Mouse (Mus musculus): ENCODE measurements around the gene Rps19. TPM values are rescaled to one million over a fixed set of nuclear protein-coding genes. Genes with fewer than 3 reads are reported as not detected.
"Not testable (repeated sequence)": the region's sequence is repeated elsewhere in the genome, so short reads cannot be mapped to it uniquely, and the experiment has no call there.

The Rps19 gene
- total RNA-seq, 2 experiments from 2014 or later, result 300 to 345 TPM

DNA sequence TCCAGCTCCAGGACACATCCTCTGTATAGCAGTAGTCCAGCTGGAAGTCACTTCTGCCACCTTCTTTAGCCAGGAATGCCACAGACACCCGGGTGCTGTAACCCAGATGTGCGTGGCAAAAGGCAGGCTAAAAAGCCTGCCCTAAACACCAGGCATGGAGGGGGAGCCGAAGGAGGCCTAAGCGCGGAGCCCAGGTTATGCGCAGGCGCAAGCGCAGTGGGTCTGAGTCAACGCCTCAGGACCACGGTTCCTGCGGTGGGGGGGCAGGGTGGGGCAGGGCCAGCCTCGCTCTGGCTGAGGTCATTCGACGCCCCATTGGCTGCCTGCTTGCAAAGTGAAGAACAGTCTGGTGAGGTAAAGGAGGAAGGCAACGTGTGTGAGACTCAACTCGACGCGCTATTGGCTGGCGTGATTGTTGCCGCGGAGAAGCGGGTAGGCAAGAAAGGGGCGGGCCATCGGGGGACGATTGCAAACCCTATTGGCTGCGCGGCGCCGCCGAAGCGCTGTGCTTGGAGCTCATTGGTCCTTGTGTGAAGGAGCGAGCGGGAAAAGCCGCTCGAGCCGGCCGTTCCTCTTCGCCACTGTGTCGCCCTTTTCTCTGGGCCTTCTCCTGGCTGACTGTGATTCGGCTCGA, 14.5 kb upstream of the Rps19 start, which contains the start of the genes Lypd4 and Dmrtc2:
Lypd4 (minus strand) TSS at position 410 of the 634 bp plus-strand sequence.
Dmrtc2 (plus strand) TSS at position 526 of the 634 bp plus-strand sequence.
- no peak for DNase-seq

DNA sequence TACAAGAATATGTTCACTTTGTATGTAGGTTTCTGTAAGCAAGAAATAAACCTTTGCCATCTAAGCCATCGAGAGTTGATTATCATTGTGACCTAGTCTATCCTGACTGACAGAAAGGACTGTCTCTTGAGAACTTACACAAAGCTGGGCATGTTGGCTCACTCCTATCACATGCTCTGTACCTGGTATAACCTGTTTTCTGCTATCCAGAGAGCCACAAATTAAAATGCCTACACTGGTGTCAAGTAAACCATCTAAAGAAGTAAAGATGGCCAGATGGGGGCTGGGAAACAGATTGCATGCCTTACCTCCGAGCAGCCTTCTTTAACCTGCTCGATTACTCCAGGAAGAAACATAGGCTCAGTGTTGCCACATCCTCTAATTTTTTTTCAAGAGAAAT, 6.6 kb upstream of the Rps19 start:
- no peak for DNase-seq

DNA sequence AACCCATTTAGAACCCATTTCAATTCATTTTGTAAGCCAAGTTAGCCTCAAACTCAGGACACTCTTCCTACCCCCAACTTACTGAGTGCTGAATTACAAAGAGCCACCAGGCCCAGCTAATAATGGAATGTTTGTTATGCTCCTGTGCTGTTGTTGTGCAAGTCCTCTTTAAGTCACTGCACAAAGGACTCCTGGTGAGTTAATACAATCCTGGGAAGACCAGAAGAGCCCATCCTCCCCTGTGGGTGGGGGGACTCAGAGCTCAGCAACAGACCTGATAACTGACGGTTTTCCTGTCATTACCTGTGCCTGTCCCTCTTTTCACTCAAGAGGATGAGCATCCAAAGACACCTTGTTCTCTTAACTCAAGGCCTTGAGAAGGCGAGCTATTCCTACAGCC, 4.6 kb upstream of the Rps19 start:
- no peak for DNase-seq

DNA sequence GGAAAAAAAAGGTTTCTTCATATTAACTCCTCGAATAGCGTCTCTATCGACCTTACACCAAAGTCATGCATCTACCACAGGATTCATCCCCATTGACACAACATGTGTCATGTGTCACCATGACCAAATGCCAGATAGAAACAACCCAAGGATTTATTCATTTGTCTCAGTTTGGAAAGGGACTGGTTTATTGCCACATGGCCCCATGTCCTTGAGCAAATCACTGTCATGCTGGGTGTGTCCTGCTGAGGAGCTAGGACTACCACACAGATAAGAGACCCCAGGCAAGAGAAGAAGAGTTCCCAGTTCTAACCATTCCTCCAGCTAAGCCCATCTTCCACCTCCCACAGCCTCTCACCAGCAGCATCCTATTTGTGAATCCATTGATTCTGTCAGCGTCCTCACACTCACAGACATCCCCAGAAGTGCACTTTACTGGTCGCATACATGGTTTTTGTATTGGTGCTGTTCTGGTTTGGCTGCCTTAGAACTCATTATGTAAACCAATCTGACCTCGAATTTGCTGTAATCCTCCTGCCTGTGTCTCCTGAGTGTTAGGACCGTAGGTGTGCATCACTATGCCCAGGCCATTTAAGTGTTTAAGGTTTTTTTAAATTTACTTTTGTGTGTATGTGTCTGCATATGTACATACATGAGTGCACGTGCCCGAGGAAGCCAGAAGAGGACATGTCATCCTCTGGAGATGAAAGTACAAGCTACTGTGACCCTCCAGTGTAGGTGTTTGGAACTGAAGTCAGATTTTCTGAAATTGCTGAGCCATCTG, 1.6 kb upstream of the Rps19 start:
- DNase-seq, result no peak

DNA sequence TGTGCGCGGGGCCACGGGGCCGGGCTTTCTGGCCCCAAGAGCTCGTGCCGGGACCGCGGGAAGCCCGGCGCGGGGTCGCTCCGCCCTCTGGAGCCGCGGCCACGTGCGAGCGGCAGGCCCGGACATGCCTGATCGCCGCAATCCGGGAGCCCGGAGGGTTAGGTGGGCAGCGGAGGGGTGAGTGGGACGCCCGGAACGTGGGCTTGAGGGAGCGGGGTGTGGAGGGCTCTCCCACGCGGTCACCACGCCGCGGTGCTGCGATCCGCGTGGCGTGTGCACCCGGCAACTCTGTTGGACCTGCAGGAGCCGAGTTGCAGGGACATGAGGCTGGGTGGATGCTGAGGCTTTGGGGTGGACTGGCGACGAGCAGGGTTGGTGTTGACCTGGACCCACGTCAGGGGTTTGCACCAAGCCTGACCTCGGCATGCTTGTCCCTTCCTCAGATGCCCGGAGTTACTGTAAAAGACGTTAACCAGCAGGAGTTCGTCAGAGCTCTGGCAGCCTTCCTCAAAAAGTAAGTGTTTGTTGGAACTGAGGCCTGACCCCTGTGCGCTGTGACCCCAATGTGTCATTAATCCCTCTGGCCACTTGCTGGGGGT, 621 bp downstream of the Rps19 start:
- DNase-seq, result no peak

DNA sequence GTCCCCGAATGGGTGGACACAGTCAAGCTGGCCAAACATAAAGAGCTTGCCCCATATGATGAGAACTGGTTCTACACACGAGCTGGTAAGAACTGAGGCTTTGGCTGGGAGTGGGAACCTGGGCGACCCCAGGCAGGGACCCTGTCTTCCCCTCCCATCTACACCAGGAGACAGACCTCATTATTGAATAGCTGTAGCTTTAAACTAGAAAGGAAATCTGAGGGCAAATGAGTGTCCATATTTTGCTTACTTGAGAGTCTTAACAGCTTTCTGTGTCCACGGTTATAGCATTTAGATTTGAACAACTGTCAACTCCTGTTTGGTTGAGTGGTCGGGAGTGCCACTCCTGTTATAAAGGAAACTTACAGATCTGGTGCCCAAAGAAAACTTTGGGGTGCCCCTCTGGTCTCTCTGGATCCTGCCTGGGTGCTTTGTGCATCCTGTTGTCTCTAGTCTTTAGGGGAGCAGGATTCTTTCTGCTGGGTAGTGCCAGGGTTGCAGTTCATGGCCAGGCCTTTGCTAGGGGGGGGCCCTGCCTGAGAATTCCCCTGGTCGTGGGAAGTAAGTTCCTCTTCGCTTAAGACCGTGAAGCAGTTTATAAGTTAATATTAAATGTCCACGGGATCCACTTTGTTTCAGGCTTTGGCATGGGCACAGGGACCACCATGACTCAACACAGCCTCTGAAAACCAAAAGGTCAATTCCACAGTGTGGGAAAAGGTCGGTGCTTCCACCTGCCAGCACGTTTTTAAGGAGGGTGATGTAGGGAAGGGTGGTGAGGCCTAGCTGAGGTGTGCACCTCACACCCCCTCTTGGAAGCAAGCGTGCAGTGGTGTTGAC, 1.5 kb downstream of the Rps19 start:
- DNase-seq, result no peak

DNA sequence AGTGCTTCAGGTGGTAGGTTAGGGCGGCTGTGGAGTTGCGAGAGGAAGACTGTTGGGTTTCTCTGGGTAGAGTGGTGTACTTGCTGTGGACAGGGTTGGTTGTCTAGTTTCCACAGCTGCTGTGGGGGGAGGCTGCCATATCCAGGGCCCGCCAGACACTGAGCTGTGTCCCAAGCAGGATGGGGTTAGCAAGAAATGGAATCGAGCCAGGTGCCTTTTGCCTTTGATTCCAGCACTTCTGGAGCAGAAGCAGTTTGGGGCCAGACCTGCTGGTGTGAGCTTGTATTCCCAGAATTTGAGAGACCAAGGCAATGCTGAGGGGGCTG, 2.1 kb downstream of the Rps19 start:
- DNase-seq, result no peak

DNA sequence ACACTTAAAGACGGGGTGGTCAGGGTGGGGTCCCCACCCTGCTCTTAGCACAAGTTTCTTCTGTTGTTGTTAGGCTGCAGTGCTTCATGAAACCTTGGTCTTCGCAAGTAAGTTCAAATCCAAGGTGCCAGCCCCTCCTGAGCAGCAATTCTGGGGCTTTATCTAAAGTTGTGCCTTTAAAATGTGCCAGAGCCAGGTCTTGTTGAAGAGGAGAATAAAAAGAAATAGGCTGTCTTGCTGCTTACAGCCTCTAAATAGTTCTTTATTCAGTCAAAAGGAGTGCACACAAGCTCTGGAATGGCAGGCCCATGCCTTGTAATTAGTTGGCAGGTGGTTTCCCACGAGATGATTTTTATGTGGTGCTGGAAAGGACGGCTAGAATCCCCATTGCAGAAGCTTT, 2.9 kb downstream of the Rps19 start:
- DNase-seq, result no peak

DNA sequence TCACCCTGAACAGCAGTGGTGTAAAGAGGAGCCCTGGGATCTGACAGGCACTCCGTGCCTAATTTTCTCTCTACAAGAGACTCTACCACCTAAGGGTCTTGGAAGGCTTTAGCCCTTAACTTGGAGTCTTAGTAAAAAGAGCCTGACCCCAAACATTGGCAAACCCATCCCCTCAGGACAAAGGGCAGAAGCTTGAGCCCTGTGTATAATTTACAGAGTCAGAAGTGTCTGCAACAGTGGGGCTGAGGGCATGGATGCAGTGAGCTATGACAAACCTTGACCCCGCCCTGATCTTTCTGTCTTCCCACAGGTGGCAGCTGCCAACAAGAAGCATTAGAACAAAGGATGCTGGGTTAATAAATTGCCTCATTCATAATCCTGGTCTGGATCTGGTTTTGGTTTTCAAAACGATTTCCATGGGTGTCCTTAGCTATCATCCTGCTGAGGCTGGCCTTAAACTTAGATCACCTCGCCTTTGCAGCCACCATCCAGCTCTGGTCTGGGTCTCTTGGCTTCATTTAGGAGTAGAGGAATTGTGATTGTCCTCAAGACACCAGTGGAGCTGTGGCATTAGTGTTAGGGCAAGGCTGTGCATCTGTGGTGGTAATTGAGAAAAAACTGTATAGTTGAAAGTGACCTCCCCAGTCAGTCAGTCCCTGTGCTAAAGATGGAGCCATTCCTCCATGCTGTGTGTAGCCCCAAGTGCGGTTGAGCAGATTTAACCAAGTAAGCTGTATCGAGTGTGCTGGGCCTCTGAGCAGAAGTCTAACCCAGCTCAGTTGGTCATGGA, 5.5 kb downstream of the Rps19 start:
- DNase-seq, result no peak

DNA sequence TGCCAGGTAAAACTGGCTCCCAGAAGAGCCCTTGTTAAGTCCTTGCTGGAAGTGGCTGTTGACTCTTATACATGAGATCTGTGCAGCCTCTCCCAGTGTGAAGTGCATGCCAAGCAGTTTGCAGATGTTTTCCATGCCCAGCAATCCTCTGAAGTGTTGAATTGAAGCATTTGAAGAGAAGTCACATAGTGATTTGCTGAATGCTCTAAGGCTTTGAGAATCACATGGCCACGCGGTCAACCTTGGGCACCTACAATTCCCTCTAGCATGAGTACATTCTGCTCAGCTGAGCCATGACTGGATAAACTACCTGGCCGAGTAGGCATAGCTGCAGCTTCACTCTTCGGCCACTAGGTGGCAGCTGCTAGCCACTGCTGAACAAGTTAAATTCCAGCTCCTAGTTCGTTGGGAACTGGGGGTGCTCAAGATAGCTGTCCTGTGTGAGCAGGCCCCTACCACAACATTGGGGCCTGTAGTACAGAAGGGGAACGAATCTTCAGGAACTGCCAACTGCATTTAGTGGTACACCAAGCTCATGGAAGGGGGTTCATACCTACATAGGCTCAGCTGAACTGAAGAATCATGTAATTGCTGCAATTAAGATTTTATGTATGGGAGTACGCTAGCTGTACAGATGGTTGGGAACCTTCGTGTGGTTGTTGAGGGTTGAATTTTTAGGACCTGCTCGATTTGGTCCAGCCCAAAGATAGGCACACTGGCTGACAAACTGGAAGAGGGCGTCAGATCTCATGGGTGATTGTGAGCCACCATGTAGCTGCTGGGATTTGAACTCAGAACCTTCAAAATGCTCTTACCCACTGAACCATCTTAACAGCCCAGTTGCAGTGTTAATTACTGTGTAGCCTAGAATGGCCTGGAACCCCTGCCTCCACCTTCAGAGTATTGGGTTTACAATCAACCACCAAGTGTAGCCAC, 6.4 kb downstream of the Rps19 start:
- peak; percentile 37 for DNase-seq

DNA sequence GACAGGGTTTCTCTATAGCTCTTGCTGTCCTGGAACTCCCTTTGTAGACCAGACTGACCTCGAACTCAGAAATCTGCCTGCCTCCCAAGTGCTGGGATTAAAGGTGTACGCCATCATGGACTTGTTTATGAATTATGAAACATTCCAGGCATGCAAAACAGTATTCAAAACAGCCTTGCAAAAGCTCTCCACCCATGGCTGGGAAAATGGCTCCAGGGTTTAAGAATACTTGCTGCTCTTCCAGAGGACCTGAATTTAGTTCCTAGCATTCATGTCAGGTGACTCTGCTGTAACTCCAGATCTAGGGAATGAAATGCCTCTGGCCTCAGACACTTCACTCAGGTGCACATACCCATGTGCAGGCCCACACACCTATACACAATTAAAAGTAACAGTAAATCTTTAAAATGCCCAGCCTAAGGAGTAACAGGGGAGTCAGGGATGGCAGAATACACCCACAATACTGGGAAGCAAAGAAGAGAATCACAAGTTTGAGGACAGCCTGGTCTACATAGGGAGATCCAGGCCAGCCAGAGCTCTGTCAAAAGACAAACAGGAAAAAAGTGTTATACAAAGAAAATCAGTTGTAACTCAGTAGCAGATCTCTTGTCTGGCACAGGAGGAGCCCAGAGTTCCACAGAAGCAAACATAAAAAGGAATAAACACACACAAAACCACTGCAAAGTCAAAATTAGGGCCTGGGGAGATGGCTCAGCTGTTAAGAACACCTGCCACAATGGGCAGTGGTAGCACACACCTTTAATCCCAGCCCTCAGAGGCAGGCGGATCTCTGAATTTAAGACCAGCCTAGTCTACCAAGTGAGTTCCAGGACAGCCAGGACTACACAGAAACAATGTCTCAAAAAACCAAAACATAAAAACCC, 7.3 kb downstream of the Rps19 start:
- no peak for DNase-seq

DNA sequence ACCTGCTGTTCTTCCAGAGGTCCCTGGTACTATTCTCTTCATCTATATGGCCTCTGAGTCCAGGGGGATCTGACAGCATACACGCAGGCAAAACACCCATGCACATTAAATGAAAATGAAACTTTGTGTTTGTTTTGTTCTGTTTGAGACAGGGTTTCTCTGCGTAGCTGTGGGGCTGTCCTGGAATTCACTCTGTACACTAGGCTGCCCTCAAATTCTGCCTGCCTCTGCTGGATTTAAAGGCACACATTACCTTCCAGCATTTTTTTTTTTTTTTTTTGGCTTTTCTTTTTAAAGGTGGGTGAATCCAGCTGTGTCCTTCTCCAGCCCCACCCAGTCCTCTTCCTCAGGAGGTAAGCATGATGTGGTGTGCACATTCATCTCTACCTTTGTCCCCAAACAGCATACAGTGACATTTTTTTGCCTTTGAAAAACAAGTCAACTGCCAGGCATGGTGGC, 8.0 kb downstream of the Rps19 start:
- no peak for DNase-seq

DNA sequence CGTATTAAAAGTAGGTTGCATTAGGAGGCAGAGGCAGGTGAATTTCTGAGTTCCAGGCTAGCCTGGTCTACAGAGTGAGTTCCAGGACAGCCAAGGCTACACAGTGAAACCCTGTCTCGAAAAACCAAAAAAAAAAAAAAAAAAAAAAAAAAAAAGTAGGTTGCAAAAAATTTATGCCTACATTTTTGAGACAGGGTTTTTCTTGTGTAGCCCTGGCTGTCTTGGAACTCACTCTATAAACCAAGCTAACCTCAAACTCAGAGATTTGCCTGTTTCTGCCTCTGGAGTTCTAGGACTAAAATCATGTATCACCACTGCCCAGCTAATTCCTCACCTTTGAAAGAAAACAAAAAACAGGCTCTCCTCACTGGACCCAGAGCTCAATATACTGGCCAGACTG, 11.6 kb downstream of the Rps19 start:
- not testable (repeated sequence) for DNase-seq

DNA sequence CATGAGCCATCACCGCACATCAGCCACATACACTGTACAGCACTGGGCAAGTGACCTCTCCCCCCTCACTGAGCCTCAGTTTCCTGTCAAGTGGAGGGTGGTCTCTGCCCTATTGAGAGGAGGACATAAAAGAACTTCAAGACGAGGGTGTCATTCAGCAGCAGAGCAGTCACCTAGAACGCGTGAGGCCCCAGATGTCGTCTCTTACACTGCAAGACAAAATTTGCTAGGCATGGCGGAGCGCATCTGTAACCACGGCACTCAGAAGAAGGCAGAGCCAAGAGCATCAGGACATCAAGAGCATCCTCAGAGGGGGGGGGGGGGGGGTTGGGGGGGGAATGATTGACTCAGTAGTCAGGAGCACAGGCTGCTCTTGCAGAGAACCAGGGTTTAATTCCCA, 12.1 kb downstream of the Rps19 start:
- no peak for DNase-seq

DNA sequence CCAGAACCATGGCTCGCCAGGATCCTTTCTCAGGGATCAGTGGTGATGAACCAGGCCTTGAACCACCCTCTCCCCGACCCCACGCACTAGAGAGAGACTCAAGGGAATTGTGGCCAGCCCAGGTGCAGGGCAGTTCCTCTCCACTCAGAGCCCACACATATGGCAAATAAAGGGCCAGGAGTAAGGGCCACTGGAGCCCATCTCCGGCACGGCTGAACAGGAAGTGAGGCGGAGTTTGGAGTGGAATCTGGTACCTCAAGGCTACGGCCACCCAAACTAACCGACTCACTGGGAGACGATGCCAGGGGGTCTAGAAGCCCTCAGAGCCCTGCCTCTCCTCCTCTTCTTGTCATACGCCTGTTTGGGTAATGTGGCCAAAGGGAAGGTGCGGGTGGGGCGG, 13.1 kb downstream of the Rps19 start, which contains the start of gene Cd79a:
Cd79a (plus strand) TSS at position 158 of the 400 bp plus-strand sequence.
- DNase-seq, result no peak

DNA sequence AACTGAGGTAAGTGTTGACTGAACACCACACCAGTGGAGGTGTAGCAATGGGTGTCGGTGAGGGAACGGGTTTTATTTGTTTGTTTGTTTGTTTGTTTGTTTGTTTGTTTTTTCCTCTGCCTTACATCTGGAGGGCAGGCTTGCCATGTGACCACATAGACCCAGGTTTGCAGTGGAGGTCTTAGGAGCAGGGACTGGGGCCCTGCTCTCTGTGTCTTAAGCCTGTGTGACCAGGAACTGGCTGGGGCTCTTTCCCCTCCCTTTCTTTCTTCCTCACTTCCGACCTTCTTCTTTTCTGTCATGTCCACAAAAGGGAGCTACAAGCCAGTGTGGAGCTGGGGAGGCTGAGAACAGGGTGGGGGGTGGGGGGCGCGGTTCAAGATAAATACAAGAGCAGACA, 13.8 kb downstream of the Rps19 start:
- no peak for DNase-seq

DNA sequence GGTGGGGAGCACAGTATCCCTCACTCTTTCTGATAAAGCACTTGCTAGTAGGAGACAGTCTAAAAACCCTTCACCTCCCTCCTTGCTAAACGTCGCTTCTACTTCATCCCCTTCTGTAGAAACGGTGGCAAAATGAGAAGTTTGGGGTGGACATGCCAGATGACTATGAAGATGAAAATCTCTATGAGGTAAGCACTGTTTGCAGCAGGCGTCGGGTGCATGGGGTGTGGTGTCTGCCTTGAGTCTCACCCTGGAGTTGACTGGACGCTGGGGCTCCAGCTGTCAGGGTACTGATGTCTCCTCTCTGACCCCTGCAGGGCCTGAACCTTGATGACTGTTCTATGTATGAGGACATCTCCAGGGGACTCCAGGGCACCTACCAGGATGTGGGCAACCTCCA, 16.9 kb downstream of the Rps19 start:
- DNase-seq, result no peak

DNA sequence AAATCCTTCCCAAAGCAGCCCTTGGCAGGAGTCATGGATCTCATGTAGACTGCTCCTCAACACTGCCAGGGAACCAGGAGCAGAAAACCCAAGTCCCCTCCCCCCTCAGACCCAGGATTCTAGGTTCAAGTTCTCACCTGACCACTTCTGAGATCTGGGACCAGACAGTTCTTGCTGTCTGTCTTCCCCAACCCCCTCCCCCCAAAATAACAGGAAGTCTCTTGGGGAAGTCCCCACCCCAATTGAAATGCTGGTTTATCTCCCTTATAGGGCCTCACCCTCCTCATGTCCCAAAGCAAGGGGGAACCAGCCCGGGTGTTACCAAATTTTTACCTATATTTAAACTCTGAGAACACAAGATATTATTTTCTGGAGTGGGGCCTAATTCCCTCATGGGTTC, 17.7 kb downstream of the Rps19 start:
- no peak for DNase-seq

DNA sequence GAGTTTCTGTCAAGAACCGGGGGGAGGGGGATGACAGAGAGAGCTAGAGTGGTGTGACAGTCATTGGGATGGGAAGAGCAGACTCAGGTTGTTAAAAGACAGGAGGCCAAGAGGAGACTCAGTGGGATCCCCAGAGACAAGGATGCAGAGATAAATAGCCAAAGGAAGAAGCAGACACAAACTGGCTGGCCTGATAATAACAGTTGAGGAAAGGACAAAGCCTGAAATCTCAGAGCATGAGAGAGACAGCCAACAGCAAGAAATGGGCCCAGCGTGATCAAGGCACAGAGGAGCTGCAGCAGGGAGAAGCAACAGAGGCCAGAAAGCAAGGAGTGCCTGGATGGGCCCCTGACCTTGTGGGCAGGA, 18.1 kb downstream of the Rps19 start:
- DNase-seq, result no peak

Data from gastrocnemius, postnatal 25 days (tissue).